Mouse (Mus musculus): ENCODE results near the gene Ice2.

GRCm38 (mm10) chr9:69381741-69382140 lies 16.0 kb upstream of the Ice2 start:
- TF ChIP-seq CTCF (IDR thresholded peaks at IDR 0.05; ENCODE audit: low read depth) (no peak), EP300 (IDR thresholded peaks at IDR 0.05; ENCODE audit: low read depth) (no peak)

All from liver, embryonic 14.5 days (tissue).